ENCODE assay signal across 12 mouse cellular contexts in genomic region chr16:29921385-29921784, GRCm38 (mm10).
"Had no signal": no experiment of that assay in that cellular context is flagged by ENCODE, and none has a peak within 500 bp of the region (broad histone marks: within the 10 kb centered on the region; RNA-seq: fewer than 3 reads in every experiment).

No protein-coding gene starts in this region.

- ATAC-seq: intestine, postnatal 0 days; midbrain, embryonic 15.5 days had no signal

- H3K4me2 ChIP-seq: liver, embryonic 11.5 days; liver, embryonic 15.5 days; midbrain, embryonic 15.5 days; neural tube, embryonic 12.5 days had no signal

- H3K36me3 ChIP-seq: limb, embryonic 10.5 days; liver, embryonic 15.5 days; midbrain, embryonic 15.5 days; neural tube, embryonic 12.5 days had no signal

- H3K9me3 ChIP-seq: limb, embryonic 10.5 days; liver, embryonic 15.5 days; midbrain, embryonic 15.5 days; neural tube, embryonic 12.5 days had no signal

- H3K4me3 ChIP-seq: left cerebral cortex, adult 2 months; limb, embryonic 10.5 days; liver, embryonic 15.5 days; midbrain, embryonic 15.5 days; neural tube, embryonic 12.5 days had no signal

- DNase-seq: kidney, adult 8-10 months; kidney, postnatal 25 days; lung, adult 2 months; thymus, adult 2 months; thymus, postnatal 25 days had no signal

- H3K27ac ChIP-seq: left cerebral cortex, adult 2 months; limb, embryonic 10.5 days; liver, embryonic 15.5 days; midbrain, embryonic 15.5 days; neural tube, embryonic 12.5 days had no signal

- H3K9ac ChIP-seq: liver, embryonic 15.5 days; midbrain, embryonic 15.5 days; neural tube, embryonic 12.5 days had no signal

- H3K27me3 ChIP-seq: liver, embryonic 15.5 days; midbrain, embryonic 15.5 days; neural tube, embryonic 12.5 days had no signal

- H3K4me1 ChIP-seq: liver, embryonic 15.5 days; midbrain, embryonic 15.5 days; neural tube, embryonic 12.5 days had no signal
